Mouse (Mus musculus): ENCODE data around the gene Bik. TPM values are rescaled to one million over a fixed set of nuclear protein-coding genes. Genes with fewer than 3 reads are reported as not detected.

Gene Bik
- polyA plus RNA-seq, 1 experiment from 2014 or later = 1.7 TPM

DNA sequence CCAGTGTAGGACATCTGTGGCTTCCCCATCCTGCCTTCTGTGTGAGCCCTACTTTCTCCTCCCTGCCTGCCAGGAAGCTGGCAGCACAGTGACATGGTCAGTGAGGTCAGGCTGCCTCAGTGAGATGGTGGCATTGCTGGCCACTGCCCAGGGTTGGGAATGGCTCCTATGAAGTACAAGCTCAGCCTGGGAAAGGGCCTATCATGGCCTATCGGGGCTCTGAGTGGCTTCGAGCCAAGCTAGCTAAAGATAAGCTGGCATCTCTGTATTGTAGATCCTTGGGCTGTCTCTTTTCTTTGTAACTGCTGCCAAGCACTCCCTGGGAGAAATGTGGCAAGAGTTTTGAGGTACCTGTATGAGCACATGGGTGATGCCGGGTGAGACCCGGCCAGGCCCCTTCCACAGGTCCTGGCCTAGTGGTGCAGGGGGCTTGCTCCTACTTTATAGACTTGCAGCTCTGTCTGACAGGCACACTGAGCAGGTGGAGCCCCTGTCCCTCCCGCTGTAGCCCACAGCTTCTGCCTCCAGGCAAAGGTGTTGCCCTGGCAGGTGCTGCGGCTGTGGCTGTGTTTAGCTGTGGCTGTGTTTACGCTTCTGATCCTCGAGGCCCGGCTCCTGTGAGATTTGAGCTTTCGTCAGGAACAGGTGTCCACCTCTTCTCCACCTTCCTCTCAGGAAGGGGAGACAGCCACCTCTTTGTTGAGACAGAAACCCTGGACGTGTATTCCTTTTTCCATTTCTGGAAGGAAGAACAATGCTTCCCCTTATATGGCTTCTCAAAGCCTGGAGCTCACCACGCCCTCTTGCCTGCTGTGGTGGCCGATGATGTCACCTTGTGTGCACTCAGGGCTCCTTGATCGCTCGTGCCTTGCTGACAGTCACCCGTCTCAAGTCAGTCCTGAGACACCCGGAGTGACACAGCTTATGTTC lies 8.6 kb downstream of the Bik start:
- Histone ChIP-seq H3K4me3 (replicated peaks) (no peak overlapping the region), H3K27ac (no peak overlapping the region), H3K4me1 (no peaks in the 10 kb centered on the region), H3K9ac (no peak overlapping the region), H3K36me3 (replicated peaks) (no peaks in the 10 kb centered on the region), H3K27me3 (0 out of 2 replicates have a peak, but pooled peaks cover 5% of the 10 kb centered on the region), H3K4me2 (no peak overlapping the region), H3K9me3 (no peaks in the 10 kb centered on the region)
- WGBS = 82% methylated on average over 17 of the region's 17 CpGs
- ATAC-seq (ENCODE audit: low FRiP score) = no peak

DNA sequence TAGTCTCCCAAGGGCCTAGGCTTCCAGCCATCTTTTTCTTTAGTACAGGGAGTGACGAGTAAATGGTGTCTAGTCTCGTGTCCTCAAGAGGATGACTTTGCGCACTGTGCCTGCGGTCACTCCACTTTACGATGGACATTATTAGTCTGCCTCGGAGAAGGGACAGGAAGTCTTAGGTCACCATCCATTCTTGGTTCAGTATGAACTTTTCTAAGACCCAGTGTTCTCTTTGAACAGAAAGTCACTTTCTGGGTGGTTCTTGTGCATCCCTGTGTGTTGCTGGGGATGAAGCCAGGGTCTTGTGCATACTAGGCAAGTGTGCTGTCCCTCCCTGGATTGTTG lies 9.2 kb downstream of the Bik start:
- Histone ChIP-seq H3K9ac (no peak overlapping the region), H3K4me3 (replicated peaks) (no peak overlapping the region), H3K36me3 (replicated peaks) (no peaks in the 10 kb centered on the region), H3K27ac (no peak overlapping the region), H3K9me3 (no peaks in the 10 kb centered on the region), H3K27me3 (0 out of 2 replicates have a peak, but pooled peaks cover under 1% of the 10 kb centered on the region), H3K4me2 (no peak overlapping the region), H3K4me1 (no peaks in the 10 kb centered on the region)
- ATAC-seq (ENCODE audit: low FRiP score) = no peak
- WGBS = 96% methylated on average over 6 of the region's 6 CpGs

DNA sequence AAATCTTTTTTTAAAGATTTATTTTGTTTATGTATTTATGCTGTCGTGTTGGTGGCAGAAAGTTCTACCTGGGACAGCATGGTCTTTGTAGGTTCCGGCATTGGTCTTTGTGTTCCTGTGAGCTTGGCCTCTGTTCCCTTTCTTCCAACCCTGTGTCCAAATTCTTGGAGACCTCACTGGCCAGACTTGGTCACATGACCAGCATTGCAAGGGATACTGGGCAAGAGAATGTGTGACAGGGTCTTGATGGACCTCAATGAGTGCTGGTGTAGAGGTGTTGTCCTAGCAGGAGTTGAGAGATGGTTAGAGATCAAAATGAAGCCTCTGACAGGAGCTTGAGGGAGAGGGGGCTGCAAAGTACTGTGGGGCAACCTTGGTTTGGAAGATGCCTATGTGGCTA lies 12.2 kb downstream of the Bik start:
- no peak overlapping the region for H3K4me3 ChIP-seq (replicated peaks)
- no peak overlapping the region for H3K4me2 ChIP-seq
- H3K9ac ChIP-seq = no peak overlapping the region
- H3K36me3 ChIP-seq (replicated peaks) = no peaks in the 10 kb centered on the region
- H3K9me3 ChIP-seq = no peaks in the 10 kb centered on the region
- no peaks in the 10 kb centered on the region for H3K4me1 ChIP-seq
- WGBS = 96% methylated on average over 2 of the region's 2 CpGs
- H3K27ac ChIP-seq = no peak overlapping the region
- no peak for ATAC-seq (ENCODE audit: low FRiP score)
- H3K27me3 ChIP-seq = no peaks in the 10 kb centered on the region

DNA sequence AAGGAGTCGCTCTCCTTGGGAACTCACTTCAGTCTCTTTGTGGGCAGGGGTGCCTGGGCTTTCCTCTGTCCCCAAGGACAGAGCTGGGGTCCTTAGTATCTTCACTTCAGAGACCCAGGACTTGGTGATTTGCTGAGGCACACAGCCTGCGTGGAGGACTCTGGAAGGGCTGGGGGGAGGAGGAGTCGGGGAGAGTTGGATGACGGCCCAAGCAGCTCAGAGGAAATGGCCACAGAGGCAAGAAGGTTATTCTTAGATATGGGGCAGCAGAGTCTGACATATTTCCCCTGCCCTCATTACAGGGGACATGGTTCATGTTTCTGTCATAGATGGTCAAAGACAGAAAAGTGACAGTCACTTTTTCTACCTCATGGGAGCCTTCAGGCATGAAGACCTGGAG lies 13.2 kb downstream of the Bik start:
- Histone ChIP-seq H3K36me3 (replicated peaks) (0 out of 2 replicates have a peak, but pooled peaks cover 1% of the 10 kb centered on the region), H3K4me2 (no peak overlapping the region), H3K9me3 (no peaks in the 10 kb centered on the region), H3K27me3 (no peaks in the 10 kb centered on the region), H3K9ac (no peak overlapping the region), H3K4me3 (replicated peaks) (no peak overlapping the region), H3K4me1 (no peaks in the 10 kb centered on the region), H3K27ac (no peak overlapping the region)
- WGBS = 82% methylated on average over 4 of the region's 4 CpGs
- no peak for ATAC-seq (ENCODE audit: low FRiP score)

DNA sequence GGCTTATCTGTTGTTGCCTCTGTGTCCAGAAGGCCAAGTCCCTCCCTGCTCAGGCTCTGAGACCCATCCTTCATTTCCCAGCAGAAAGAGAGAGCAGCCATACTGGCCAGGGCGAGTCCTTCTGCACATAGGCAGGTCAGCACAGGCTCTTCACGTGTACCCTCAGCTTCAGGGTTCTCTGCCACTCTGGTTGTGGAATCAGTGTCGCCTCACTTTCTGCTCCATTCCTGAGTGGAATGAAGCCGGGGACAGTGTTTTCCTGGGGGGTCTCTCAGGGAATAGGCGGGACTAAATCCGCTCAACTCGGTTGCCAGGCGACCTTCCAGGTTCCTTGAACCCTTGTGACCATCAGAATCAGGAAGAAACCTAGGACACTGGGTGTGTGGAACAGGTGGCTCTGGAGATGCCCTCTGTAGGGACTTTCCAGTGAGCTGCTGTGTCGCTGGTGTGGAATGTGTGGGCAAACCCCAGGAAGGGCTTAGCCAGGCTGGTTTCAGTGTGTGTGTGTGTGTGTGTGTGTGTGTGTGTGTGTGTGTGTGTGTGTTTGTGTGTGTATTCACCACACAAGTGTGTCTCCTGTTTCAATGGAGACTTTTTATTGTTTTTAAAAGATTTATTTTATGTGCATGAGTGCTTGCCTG lies 15.1 kb downstream of the Bik start:
- 87% methylated on average over 9 of the region's 9 CpGs for WGBS
- H3K4me3 ChIP-seq (replicated peaks) = no peak overlapping the region
- H3K27me3 ChIP-seq = no peaks in the 10 kb centered on the region
- H3K9me3 ChIP-seq = no peaks in the 10 kb centered on the region
- no peaks in the 10 kb centered on the region for H3K4me1 ChIP-seq
- no peak for ATAC-seq (ENCODE audit: low FRiP score)
- H3K36me3 ChIP-seq (replicated peaks) = peaks cover 20% of the 10 kb centered on the region
- no peak overlapping the region for H3K4me2 ChIP-seq
- no peak overlapping the region for H3K27ac ChIP-seq
- H3K9ac ChIP-seq = no peak overlapping the region

DNA sequence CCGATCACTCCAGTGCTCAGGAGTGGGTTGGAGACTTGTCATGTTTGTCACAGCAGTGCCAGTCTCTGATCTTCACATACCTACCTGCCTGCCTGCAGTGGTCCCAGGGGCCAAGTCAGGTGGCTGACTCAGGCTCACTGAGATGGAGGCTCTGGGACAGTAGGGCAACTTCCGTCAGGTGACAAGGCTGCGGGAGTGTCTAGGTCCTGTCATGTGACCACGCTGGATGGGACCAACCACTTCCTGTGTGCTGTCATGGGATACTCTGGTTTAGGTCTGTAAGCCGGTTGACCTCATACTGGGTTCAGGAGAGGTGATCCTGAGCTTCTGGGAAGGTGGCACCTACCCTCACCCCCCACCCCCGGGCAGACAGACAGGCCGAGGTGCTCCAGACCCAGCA lies 19.4 kb downstream of the Bik start:
- H3K36me3 ChIP-seq (replicated peaks) = peaks cover 63% of the 10 kb centered on the region

DNA sequence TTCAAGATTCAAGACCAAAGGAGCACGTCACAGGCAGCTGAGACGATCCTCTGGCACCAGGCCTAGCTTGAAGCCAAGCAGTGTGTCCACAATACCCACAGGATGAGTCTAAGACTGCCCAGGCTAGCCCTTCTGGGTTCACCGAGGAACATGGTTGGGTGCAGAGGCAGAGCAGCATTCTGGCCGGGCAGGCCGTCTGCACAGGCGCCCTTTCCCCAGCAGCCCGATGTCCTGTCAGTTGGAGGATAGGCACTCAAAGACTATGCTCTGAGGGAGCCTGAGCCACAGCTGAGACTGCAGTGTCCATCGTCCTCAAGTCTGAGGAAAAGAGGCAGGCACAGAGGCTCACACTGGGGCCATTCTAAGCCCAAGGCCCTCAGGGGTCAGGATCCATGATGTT lies 20.5 kb downstream of the Bik start:
- Histone ChIP-seq H3K27me3 (no peaks in the 10 kb centered on the region), H3K4me2 (no peak overlapping the region), H3K9ac (no peak overlapping the region), H3K4me1 (no peaks in the 10 kb centered on the region), H3K27ac (no peak overlapping the region), H3K4me3 (replicated peaks) (no peak overlapping the region), H3K36me3 (replicated peaks) (peaks cover 74% of the 10 kb centered on the region), H3K9me3 (no peaks in the 10 kb centered on the region)
- ATAC-seq (ENCODE audit: low FRiP score) = no peak
- 91% methylated on average over 8 of the region's 8 CpGs for WGBS

More for the DNA sequence above, 19.4 kb downstream of the Bik start:
- H3K9ac ChIP-seq = no peak overlapping the region
- H3K9me3 ChIP-seq = no peaks in the 10 kb centered on the region
- H3K27me3 ChIP-seq = no peaks in the 10 kb centered on the region
- H3K4me3 ChIP-seq (replicated peaks) = no peak overlapping the region
- no peak overlapping the region for H3K4me2 ChIP-seq
- ATAC-seq (ENCODE audit: low FRiP score) = no peak
- no peaks in the 10 kb centered on the region for H3K4me1 ChIP-seq
- 93% methylated on average over 7 of the region's 7 CpGs for WGBS
- H3K27ac ChIP-seq = no peak overlapping the region

DNA sequence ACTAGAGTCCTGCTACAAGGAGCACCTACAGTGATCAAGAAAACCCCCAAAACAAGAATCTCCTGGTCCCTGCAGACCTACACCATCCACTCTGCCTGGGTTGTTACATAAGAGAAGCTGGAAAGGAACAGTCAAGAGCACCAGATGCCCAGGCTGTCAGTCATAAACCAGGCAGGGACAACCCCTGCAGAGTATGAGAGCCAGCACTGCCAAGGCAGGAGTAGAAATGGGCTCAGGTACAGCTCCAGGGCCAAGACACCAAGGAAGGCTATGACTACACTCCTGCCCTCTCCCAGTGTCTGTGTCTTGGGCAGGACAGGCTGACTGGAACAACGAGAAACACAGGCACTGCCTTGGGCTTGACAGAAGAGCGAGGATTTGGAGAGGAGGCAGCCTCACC lies 23.5 kb downstream of the Bik start:
- H3K9ac ChIP-seq = no peak overlapping the region
- no peak overlapping the region for H3K4me2 ChIP-seq
- no peaks in the 10 kb centered on the region for H3K9me3 ChIP-seq
- peaks cover 75% of the 10 kb centered on the region for H3K36me3 ChIP-seq (replicated peaks)
- H3K27me3 ChIP-seq = no peaks in the 10 kb centered on the region
- no peak overlapping the region for H3K4me3 ChIP-seq (replicated peaks)
- WGBS = 92% methylated on average over 2 of the region's 2 CpGs
- no peak overlapping the region for H3K27ac ChIP-seq
- H3K4me1 ChIP-seq = peaks cover 9% of the 10 kb centered on the region
- ATAC-seq (ENCODE audit: low FRiP score) = no peak

DNA sequence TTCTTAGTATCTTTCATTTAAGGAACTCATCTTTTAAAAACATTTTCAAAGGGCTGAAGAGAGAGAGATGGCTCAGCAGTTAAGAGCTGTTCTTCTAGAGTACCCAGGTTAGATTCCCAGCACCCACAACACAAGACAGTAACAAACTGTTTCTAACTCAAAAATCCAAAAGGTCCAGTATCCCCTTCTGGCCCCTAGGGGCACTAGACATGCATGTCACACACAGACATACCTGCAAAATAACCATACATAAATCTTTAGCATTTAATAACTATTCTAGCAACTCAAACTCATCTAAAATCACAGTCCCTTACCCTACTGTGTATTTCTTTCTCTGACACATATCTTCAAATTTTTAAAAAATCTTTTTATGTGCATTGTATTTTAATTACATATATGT lies 27.2 kb downstream of the Bik start:
- H3K36me3 ChIP-seq (replicated peaks) = peaks cover 38% of the 10 kb centered on the region

DNA sequence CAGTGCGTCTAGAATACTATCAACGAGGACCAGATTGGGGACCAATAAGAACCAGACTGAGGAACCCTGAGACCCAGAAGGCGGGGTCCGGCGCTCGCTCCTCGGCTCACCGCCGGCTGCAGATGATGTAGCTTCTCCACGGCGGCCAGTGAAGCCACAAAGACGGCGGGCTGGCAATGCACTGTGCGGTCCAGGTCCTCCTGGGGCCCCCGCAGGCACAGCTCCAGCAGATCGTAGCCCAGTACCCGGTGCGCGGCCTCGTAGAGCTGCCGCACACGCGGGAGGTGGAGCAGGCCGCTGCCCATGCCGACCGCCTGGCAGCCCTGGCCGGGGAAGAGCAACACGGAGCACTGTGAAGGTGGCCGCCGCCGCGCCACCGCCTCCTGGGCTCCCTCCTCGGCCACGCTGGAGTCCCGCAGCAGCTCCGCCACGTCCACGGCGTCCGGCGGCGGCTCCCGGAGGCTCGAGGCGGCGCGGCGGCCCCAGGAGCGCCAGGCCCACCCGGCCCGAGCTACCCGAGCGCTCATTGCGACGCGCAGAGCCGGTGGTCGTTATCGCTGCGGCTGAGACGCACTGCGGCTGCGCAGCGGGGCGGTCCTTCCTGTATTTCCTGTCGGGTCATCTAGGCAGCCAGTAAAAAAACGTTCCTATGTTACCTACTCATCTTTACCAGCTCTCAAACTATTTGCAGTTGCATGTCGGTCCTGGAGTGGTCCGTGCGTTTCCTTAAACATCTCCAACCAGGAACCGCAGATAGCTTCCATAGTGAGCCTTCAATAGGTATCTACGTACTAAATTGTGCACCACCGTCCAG lies 28.7 kb downstream of the Bik start:
- H3K4me2 ChIP-seq = peak overlapping the region; percentile 88
- peak overlapping the region; percentile 90 for H3K4me3 ChIP-seq (replicated peaks)
- ATAC-seq (ENCODE audit: low FRiP score) = peak; percentile 93
- peak overlapping the region; percentile 96 for H3K27ac ChIP-seq
- H3K36me3 ChIP-seq (replicated peaks) = peaks cover 23% of the 10 kb centered on the region
- no peaks in the 10 kb centered on the region for H3K9me3 ChIP-seq
- H3K4me1 ChIP-seq = peaks cover 14% of the 10 kb centered on the region
- peak overlapping the region; percentile 94 for H3K9ac ChIP-seq
- WGBS = under 1% methylated on average over 74 of the region's 74 CpGs
- H3K27me3 ChIP-seq = 0 out of 2 replicates have a peak, but pooled peaks cover 11% of the 10 kb centered on the region

More for the DNA sequence above, 27.2 kb downstream of the Bik start:
- ATAC-seq (ENCODE audit: low FRiP score) = no peak
- H3K9ac ChIP-seq = no peak overlapping the region
- H3K9me3 ChIP-seq = no peaks in the 10 kb centered on the region
- H3K4me2 ChIP-seq = no peak overlapping the region
- no peak overlapping the region for H3K4me3 ChIP-seq (replicated peaks)
- 0 out of 2 replicates have a peak, but pooled peaks cover 11% of the 10 kb centered on the region for H3K27me3 ChIP-seq
- H3K4me1 ChIP-seq = peaks cover 14% of the 10 kb centered on the region
- H3K27ac ChIP-seq = no peak overlapping the region

DNA sequence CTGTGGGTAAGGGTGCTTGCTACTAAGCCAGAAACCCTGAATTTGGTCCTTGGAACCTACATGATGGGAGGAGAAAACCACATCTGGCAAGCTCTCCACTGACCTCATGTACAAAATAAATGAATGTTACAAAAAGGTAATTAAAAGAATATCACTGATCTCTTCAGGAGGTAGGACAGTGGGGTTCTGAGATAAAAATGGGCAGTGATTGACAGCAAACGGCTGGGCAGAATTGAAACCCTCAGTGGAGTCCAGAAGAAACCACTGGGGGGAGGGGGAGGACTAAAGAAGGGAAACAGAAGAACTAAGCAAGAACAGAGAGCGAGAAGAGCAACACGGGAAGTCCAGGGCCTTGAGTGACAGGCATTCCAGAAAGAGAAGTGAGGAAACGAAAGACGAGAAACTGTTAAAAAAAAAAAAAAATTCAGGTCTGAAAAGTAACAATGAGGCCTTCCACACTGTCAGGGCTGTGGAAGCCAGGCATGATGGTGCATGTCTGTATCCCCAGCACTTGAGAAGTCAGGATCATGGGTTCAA lies 34.3 kb downstream of the Bik start:
- Histone ChIP-seq H3K27me3 (peaks cover 23% of the 10 kb centered on the region; the same call in 1 of the 2 replicates), H3K4me1 (peaks cover 24% of the 10 kb centered on the region), H3K9me3 (no peaks in the 10 kb centered on the region), H3K36me3 (replicated peaks) (no peaks in the 10 kb centered on the region), H3K4me3 (replicated peaks) (no peak overlapping the region), H3K27ac (no peak overlapping the region), H3K4me2 (no peak overlapping the region), H3K9ac (no peak overlapping the region)
- no peak for ATAC-seq (ENCODE audit: low FRiP score)
- WGBS = 52% methylated on average over 5 of the region's 5 CpGs
